Mouse (Mus musculus) hindbrain, postnatal 0 days (tissue): Measurements from ENCODE around the gene Amh. TPM values are rescaled to one million over a fixed set of nuclear protein-coding genes. Genes with fewer than 3 reads are reported as not detected.

Experiments
- ATAC-seq: fragments of 200-750 bp; cut with Nextera tagmentation; 2 replicates; pipeline ENCODE4 v1.8.0; 2017; ENCODE audit warnings: mild to moderate bottlenecking, moderate TSS enrichment, moderate library complexity
- DNase-seq: peaks from one replicate; pipeline ENCODE4 v3.0.0-alpha.2; 2015; ENCODE audit warnings: low spot score
- H3K27ac ChIP-seq: fragments of 300-500 bp; sonication (generic); 2 replicates; pipeline ENCODE4 v1.5.1; 2014; ENCODE audit warnings: mild to moderate bottlenecking
- H3K27me3 ChIP-seq: fragments of 300-500 bp; sonication (generic); 2 replicates; pipeline ENCODE4 v1.6.1; 2014; ENCODE audit warnings: low read length, mixed read lengths; ENCODE audit not compliant: insufficient read depth
- H3K36me3 ChIP-seq: fragments of 300-500 bp; sonication (generic); 2 replicates; pipeline ENCODE4 v1.6.1; 2014; ENCODE audit warnings: low read length, mixed read lengths; ENCODE audit not compliant: insufficient read depth
- H3K4me1 ChIP-seq: fragments of 300-500 bp; sonication (generic); 2 replicates; pipeline ENCODE4 v1.6.1; 2014; ENCODE audit warnings: antibody characterized with exemption, low read length, mixed read lengths; ENCODE audit not compliant: insufficient read depth
- H3K4me2 ChIP-seq: fragments of 300-500 bp; sonication (generic); 2 replicates; pipeline ENCODE4 v1.6.1; 2014; ENCODE audit warnings: low read depth, mild to moderate bottlenecking, low read length, moderate library complexity, mixed read lengths
- H3K4me3 ChIP-seq: fragments of 300-500 bp; sonication (generic); 2 replicates; pipeline ENCODE4 v1.5.1; 2014; ENCODE audit warnings: low read length
- H3K9ac ChIP-seq: fragments of 300-500 bp; sonication (generic); replicated peaks from 2 replicates; pipeline ENCODE4 v1.6.1; 2014; ENCODE audit warnings: mild to moderate bottlenecking, low read length, moderate library complexity, mixed read lengths
- H3K9me3 ChIP-seq: fragments of 300-500 bp; sonication (generic); 2 replicates; pipeline ENCODE4 v1.6.1; 2016; ENCODE audit warnings: low read length, mixed read lengths
- CTCF ChIP-seq: IDR thresholded peaks from 2 replicates; pipeline ENCODE4 v1.5.1; 2016; ENCODE audit warnings: antibody characterized with exemption, control low read depth, low read depth
- WGBS: fragments of 180-500 bp; shearing (Covaris S2); extraction: QIAGEN DNeasy Blood & Tissue Kit; methylation state at CpG from one replicate; pipeline ENCODE4 v1.1.7; 2014; 5-methylcytosine and 5-hydroxymethylcytosine counted together
- polyA plus RNA-seq: library from polyadenylated mRNA; unstranded; fragments of >200 nt; fragmentation: Nextera tagmentation; extraction: Ambion mirVana; gene quantifications from 2 replicates; pipeline ENCODE4 v1.2.1, GENCODE M21; 2015
- total RNA-seq: library from RNA; depleted of rRNA; stranded (reverse); fragments of >200 nt; gene quantifications from 2 replicates; pipeline ENCODE4 v1.2.3, GENCODE M21; 2014

Gene Amh
- total and polyA plus RNA-seq, 2 experiments from 2014 or later, result 2.6 TPM; not detected in 1

GRCm38 (mm10) chr10:80842334-80842733 is 37.3 kb downstream of the Amh start:
- no peak for ATAC-seq
- TF ChIP-seq CTCF, result no peak
- Histone ChIP-seq H3K27ac (no peak overlapping the region), H3K4me3 (no peak overlapping the region), H3K9ac (no peak overlapping the region), H3K27me3 (no peaks in the 10 kb centered on the region), H3K4me1 (no peaks in the 10 kb centered on the region; the same call in 1 of the 2 replicates), H3K36me3 (no peaks in the 10 kb centered on the region), H3K9me3 (no peaks in the 10 kb centered on the region), H3K4me2 (peak overlapping the region; percentile 78)
- DNase-seq, result no peak
- WGBS, result 80% methylated on average over 15 of the region's 15 CpGs

- H3K36me3 ChIP-seq, result no peaks in the 10 kb centered on the region
- no peaks in the 10 kb centered on the region; the same call in 1 of the 2 replicates for H3K4me1 ChIP-seq
- H3K4me3 ChIP-seq, result peak overlapping the region; percentile 57
- peak overlapping the region; percentile 45; the same call in 1 of the 2 replicates for H3K27ac ChIP-seq
- no peaks in the 10 kb centered on the region for H3K27me3 ChIP-seq
- DNase-seq (no peak), ATAC-seq (peak; percentile 34)
- 9% methylated on average over 32 of the region's 32 CpGs for WGBS
- peak overlapping the region; percentile 75 for H3K9ac ChIP-seq
- H3K9me3 ChIP-seq, result no peaks in the 10 kb centered on the region
- no peak for TF ChIP-seq CTCF
- H3K4me2 ChIP-seq, result peak overlapping the region; percentile 78
Measured at GRCm38 (mm10) chr10:80843087-80843930, 38.3 kb downstream of the Amh start.

- Histone ChIP-seq H3K9me3 (no peaks in the 10 kb centered on the region), H3K27ac (peak within 1 kb of the TSS; percentile 45; the same call in 1 of the 2 replicates), H3K4me3 (peak within 1 kb of the TSS; percentile 57), H3K4me1 (no peaks in the 10 kb centered on the region; the same call in 1 of the 2 replicates), H3K27me3 (no peaks in the 10 kb centered on the region), H3K36me3 (no peaks in the 10 kb centered on the region), H3K4me2 (peak within 1 kb of the TSS; percentile 78), H3K9ac (peak within 1 kb of the TSS; percentile 75)
- WGBS, result 3% methylated on average over 47 of the region's 51 CpGs
- peak; percentile 83 for DNase-seq
- ATAC-seq, result peak; percentile 69
- TF ChIP-seq CTCF, result no peak
Measured at GRCm38 (mm10) chr10:80843931-80844547, 39.0 kb downstream of the Amh start, which contains the start of gene Lingo3. Lingo3 (minus strand) TSS chr10:80844039.

DNA sequence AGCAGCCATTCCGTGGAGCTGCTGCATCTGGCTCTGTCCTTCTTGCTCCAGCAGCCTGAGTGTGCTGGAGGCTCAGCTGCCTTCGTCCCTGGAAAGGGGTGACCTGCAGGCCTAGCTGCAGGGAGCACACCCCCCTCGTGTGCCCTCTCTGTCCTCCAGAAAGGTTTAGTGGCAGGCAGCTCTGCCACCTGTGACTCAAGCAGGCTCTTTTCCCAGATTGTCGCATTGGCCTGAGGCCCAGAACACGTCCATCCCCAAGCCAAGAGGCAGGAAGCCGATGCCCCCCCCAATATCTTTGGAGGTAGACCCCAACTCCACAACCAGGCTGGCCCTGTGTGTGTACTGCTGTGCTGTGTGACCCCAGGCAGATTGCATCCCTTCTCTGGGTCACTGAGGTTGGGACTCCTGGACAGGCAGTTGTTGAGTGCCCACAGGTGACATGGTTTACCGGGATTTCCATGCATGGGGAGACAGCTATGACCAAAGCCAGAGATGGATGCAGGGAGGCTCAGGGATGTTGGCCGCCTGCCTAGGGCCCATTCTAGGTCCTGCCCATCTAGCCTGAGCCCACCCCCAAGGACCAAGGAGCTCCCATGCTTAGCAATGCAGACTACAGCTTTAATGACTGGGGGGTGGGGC is 40.1 kb downstream of the Amh start:
- Histone ChIP-seq H3K4me1 (no peaks in the 10 kb centered on the region; the same call in 1 of the 2 replicates), H3K27me3 (no peaks in the 10 kb centered on the region), H3K9ac (no peak overlapping the region), H3K4me3 (no peak overlapping the region), H3K9me3 (no peaks in the 10 kb centered on the region), H3K36me3 (no peaks in the 10 kb centered on the region), H3K27ac (no peak overlapping the region), H3K4me2 (no peak overlapping the region)
- no peak for TF ChIP-seq CTCF
- 48% methylated on average over 8 of the region's 8 CpGs for WGBS
- no peak for ATAC-seq
- no peak for DNase-seq

DNA sequence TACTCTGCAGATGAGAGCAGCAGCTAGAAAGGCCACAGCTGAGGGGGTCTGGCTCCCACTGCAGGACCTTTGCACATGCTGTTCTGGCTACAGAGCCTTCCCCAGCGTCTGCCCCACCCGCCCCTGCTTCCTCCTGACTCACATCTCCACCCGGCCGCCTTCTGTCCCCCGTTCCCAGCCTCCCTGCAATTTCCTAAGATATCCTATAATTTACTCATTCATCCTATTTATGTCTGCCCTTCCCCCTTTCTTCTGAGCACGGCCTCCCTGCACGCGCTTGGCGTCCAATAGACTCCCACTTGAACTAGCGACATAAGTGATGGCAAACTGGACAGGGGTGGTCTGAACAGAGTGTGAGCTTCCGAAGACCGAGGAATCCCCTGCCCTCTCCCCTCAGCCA is 40.7 kb downstream of the Amh start:
- H3K9ac ChIP-seq, result no peak overlapping the region
- no peak overlapping the region for H3K4me2 ChIP-seq
- no peak overlapping the region for H3K4me3 ChIP-seq
- ATAC-seq, result no peak
- H3K27me3 ChIP-seq, result no peaks in the 10 kb centered on the region
- no peaks in the 10 kb centered on the region for H3K36me3 ChIP-seq
- no peak for TF ChIP-seq CTCF
- H3K9me3 ChIP-seq, result no peaks in the 10 kb centered on the region
- no peak overlapping the region for H3K27ac ChIP-seq
- no peaks in the 10 kb centered on the region; the same call in 1 of the 2 replicates for H3K4me1 ChIP-seq
- DNase-seq, result no peak
- WGBS, result 77% methylated on average over 12 of the region's 12 CpGs

DNA sequence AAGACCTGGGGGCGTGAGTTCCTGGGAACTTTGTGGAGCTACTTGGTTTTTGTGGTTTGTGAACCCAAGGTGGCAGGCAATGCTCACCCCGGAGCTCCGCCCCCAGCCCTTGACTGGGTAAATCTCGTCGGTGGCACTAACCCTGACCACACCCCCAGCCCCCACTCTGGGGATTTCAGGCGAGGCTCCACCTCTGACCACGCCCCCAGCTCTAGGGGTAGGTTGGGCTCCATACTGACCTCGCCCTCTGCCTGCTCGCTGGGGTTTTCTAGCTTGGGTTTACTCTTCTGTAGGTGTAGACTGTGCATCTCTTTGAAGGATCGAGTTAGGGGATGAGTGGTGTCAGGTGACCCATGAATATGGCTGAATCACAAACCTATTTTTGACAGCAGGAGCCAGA is 43.5 kb downstream of the Amh start:
- TF ChIP-seq CTCF, result no peak
- Histone ChIP-seq H3K9me3 (no peaks in the 10 kb centered on the region), H3K27ac (no peak overlapping the region), H3K4me3 (no peak overlapping the region), H3K9ac (no peak overlapping the region), H3K36me3 (peaks cover 15% of the 10 kb centered on the region), H3K27me3 (no peaks in the 10 kb centered on the region), H3K4me1 (no peaks in the 10 kb centered on the region; the same call in 1 of the 2 replicates), H3K4me2 (no peak overlapping the region)
- WGBS, result 15% methylated on average over 10 of the region's 10 CpGs
- DNase-seq, result no peak
- ATAC-seq, result no peak
